Mouse (Mus musculus) layer of hippocampus, adult 9-11 months (tissue): ENCODE measurements around the gene Pik3cd.

ENCODE experiments used
- DNase-seq: peaks from one replicate; pipeline ENCODE4 v3.0.0; 2022

Gene Pik3cd

GRCm38 (mm10) chr4:149684841-149685623 lies 17.3 kb downstream of the Pik3cd start:
- no peak for DNase-seq

GRCm38 (mm10) chr4:149683875-149684274 lies 18.5 kb downstream of the Pik3cd start:
- no peak for DNase-seq

- DNase-seq = no peak
Measured at GRCm38 (mm10) chr4:149679056-149679770, 23.2 kb downstream of the Pik3cd start.

GRCm38 (mm10) chr4:149678006-149678405 lies 24.4 kb downstream of the Pik3cd start:
- no peak for DNase-seq

- peak; percentile 47 for DNase-seq
Measured at GRCm38 (mm10) chr4:149675378-149676261, 26.8 kb downstream of the Pik3cd start.

GRCm38 (mm10) chr4:149674814-149675377 lies 27.5 kb downstream of the Pik3cd start:
- no peak for DNase-seq

GRCm38 (mm10) chr4:149672747-149673146 lies 29.6 kb downstream of the Pik3cd start:
- DNase-seq = no peak

GRCm38 (mm10) chr4:149671175-149671574 lies 31.2 kb downstream of the Pik3cd start:
- no peak for DNase-seq

- DNase-seq = no peak
Measured at GRCm38 (mm10) chr4:149665692-149666090, 36.7 kb downstream of the Pik3cd start.

GRCm38 (mm10) chr4:149665016-149665691 lies 37.2 kb downstream of the Pik3cd start:
- no peak for DNase-seq

GRCm38 (mm10) chr4:149663849-149664503 lies 38.4 kb downstream of the Pik3cd start:
- no peak for DNase-seq

- no peak for DNase-seq
Measured at GRCm38 (mm10) chr4:149661967-149662589, 40.3 kb downstream of the Pik3cd start.

GRCm38 (mm10) chr4:149660598-149660997 lies 41.8 kb downstream of the Pik3cd start:
- no peak for DNase-seq

- DNase-seq = no peak
Measured at GRCm38 (mm10) chr4:149659495-149660116, 42.8 kb downstream of the Pik3cd start.

- DNase-seq = no peak
Measured at GRCm38 (mm10) chr4:149657858-149658416, 44.4 kb downstream of the Pik3cd start.

- no peak for DNase-seq
Measured at GRCm38 (mm10) chr4:149654232-149654631, 48.1 kb downstream of the Pik3cd start.

GRCm38 (mm10) chr4:149650493-149651193 lies 51.7 kb downstream of the Pik3cd start:
- peak; percentile 71 for DNase-seq

GRCm38 (mm10) chr4:149648031-149648805 lies 54.2 kb downstream of the Pik3cd start:
- DNase-seq = peak; percentile 88

- no peak for DNase-seq
Measured at GRCm38 (mm10) chr4:149645761-149646160, 56.6 kb downstream of the Pik3cd start.
